Mouse (Mus musculus) adrenal gland, adult (tissue): ENCODE data around the gene Zfp189.
A peak's percentile ranks its signal among the peaks of the same experiment; 100 is the strongest.
"Not testable (repeated sequence)": the region's sequence is repeated elsewhere in the genome, so short reads cannot be mapped to it uniquely, and the experiment has no call there.

Experiments used
- DNase-seq, 2 experiments: peaks; one replicate each; pipeline ENCODE4 v3.0.0; 2022 to 2023; ENCODE audit warnings: low spot score in 1 of 2; ENCODE audit not compliant: inconsistent age in 2 of 2

Gene Zfp189

DNA sequence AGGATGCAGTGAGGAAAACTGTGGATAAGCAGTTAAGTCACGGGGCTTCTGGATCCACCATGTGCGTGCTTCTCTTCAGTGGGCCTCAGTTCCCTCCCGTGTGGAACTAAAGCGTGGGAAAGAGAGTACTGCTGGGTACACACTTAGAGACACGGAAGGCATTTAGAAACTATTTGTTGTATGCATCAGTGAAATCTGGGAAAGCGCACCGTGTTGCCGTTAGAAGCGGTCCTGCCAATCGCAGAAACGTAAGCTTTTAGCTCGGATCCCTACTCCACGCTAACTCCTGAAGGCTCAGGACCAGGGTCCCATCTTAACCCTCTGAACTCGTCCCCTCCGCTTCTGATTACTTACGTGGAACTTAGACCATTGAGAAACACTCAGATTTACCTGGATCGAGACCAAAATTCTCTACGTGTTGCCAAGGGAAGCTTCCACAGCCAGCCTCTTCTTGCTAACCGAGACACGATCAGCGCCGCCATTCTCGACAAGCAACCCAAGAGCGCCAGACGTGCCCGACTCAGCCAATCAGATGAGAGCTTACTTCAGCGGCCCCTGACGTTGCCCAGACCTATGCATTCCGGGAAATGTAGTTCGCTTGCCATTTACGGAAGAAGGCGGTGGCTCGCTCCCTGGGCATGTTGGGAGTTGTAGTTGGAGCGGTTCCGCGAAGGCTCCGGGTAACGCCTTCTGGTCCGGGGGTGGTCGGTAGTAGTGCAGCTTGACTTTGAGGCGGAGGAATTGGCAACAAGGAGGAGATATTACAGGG, at the start of gene Zfp189, which contains the start of gene Mrpl50:
Gene Zfp189, plus strand, starts transcription at position 605 of the 769 bp plus-strand sequence.
Gene Mrpl50, minus strand, starts transcription at position 522 of the 769 bp plus-strand sequence.
- peak; percentile 95 to 98 for DNase-seq

GRCm38 (mm10) chr4:49473435-49474100, 47.4 kb upstream of the Zfp189 start, which contains the start of gene Acnat1:
Gene Acnat1, minus strand, starts transcription at chr4:49473912.
- DNase-seq: no peak

DNA sequence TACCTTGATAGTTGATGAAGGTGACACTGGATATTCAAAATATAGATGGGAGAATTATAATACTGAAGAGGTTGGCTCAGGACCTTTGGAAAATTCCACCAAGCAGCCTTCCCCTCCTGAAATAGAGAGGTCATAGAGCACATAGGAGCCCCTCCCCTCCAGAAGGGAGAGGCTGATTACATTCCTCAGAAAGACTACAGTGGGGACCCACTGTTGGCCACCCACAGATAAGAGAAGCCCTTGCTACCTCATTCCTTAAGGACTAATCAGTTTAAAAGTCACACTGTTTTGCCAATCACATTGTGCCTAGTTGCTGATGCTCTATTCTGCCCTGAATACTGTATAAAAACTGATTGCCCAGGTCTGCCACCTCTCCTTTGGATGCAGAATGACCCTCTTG, 46.4 kb upstream of the Zfp189 start:
- DNase-seq: no peak

DNA sequence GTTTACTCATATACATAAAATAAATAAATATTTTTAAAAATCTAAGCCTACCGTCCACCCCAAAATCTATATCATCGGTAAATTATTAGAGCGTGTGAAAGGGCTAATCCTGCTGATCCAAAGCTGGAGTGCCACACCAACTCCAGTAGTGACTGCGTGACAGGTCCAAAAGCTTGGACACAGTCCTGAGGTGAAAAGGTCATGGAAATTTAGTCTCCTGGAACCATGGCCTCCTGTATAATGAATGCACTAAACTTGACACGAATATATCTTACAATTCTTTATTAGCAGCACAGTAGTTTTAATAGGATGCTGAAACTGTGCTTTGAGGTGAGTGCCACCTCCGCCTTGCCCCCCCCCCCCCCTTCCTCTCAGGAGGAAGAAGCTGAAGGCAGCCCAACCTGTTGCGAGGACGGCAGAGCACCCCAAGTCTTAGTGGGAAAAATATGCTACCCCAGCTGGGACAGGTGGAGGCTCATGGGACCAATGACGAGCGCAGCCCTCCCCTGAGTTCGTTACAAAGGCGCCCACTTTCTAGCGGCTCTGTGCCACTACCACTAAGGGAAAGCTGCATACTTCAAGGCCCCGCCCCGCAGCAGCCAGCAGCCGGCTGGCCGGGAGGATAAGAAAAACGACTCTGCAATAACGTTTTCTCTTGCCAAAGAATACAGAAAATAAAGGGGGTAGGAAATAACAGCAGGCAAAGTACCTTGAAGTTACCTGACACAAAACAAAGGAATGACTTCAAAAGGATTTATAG, 42.7 kb upstream of the Zfp189 start:
- DNase-seq: peak in 1 of 2 experiments; percentile 35

DNA sequence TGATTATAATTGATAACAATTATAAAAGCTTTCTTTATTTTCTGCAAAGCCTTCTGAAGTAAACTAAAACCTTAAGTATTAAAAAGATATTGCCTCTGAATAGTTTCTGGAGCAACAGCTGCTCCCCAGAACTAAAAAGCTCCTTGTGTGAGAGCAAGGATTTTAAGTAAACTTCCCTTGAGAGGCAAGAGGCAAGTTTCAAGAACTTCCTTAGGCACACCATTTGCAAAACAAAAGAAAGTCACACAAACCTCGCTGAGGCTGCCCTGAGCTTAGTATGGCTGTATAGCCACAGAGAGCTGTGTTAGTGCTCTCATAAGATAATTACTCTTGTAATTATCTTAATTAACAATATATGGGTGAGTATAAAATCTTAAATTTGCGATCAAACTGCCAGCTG, 41.9 kb upstream of the Zfp189 start:
- DNase-seq: not testable (repeated sequence)

DNA sequence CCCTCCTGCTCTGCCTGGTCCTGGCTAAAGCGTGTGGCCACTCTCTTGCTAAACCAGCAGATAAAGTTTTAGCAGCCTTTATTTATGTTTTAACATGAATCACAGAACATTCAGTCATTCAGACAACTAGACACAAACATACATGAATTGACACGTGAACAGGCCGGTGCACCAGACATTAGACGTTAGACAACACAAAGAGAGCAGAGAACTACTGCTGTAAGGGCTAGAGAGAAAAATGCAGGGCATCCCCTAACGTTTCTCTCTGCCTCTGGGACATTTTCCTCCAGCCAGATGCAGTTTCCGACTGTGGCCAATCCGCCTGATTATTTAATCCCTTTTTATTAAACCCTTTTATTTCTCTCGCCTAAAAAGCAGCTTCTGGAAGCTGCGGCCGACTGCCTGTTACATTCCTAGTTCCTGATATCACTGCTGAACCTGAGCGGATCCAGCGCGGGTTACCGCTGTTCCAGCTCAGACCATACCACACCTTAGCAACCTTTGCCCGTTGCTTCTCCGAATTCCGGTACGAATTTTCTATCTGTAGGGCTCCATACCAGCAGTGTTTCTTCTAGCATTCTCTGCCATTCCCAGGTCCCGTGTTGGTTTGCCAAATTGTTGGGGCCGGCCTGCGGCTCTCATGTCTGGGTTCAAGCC, 40.7 kb upstream of the Zfp189 start:
- DNase-seq: no peak

DNA sequence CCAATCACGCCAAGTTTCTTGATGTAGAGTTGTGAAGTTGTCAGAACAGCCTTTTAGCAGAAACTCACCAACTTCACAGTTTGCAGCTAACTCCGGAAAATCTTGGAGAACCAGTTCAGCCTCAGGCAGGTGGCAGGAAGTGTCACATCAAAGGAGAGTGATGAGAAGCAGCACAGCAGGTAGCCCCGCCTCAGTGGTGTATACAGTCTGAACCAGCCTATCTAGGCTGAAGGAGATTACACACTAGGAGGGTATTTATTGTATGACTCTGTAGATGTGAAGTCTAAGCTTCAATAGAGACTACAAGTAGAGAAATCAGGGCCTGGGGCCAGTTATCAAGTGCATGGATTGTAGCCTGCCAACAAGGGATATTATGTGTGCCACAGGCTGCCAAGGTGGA, 40.1 kb upstream of the Zfp189 start:
- DNase-seq: no peak

GRCm38 (mm10) chr4:49485442-49485841, 35.5 kb upstream of the Zfp189 start:
- DNase-seq: no peak

- DNase-seq: not testable (repeated sequence)
These were observed 34.9 kb upstream of the Zfp189 start for GRCm38 (mm10) chr4:49485934-49486650.

GRCm38 (mm10) chr4:49503563-49503962, 17.4 kb upstream of the Zfp189 start:
- DNase-seq: no peak

GRCm38 (mm10) chr4:49506386-49506785, 14.6 kb upstream of the Zfp189 start, which contains the start of gene Baat:
Gene Baat, minus strand, starts transcription at chr4:49506557.
- DNase-seq: peak in 1 of 2 experiments; percentile 44

- DNase-seq: no peak
These were observed 11.8 kb upstream of the Zfp189 start for GRCm38 (mm10) chr4:49509183-49509582.

GRCm38 (mm10) chr4:49510236-49510835, 10.6 kb upstream of the Zfp189 start:
- not testable (repeated sequence) for DNase-seq

GRCm38 (mm10) chr4:49512636-49513035, 8.3 kb upstream of the Zfp189 start:
- DNase-seq: no peak

DNA sequence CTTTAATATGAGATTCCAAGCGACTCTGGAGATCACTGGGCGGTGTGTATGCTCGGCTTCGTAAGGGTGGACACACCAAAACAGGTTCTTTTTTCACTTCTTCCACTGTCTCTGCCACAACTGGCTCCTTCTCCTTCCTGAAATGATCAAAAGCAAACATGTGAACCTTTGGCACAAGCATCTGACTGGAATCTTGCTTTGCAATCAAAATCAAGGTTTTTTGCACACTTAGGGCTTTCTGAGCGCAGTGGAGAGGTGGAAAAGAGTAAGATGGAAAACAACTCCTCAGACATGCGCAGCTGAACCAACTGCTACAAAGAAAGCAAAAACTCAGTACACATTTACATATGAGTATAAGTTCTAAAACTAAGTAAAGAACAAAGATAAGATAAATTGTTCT, 6.5 kb upstream of the Zfp189 start:
- DNase-seq: no peak

DNA sequence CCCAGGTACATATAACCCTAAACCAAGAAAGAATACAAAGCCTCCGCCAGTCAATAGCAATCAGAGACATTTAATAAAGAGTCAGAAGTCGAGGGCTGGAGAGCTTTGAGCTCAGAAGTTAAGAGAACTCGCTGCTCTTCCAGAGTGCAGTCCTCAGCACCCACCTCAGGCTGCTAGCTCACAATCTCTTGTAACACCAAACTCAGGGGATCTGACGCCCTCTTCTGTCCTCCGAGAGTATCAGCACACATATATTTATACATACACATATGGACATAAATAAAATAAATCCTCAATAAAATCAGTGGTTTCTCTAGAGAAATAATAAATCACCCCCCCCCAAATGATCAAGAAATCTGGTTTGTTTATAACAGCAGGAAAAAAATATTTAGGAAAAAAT, 1.5 kb upstream of the Zfp189 start:
- DNase-seq: no peak

GRCm38 (mm10) chr4:49521346-49521745, 370 bp downstream of the Zfp189 start:
- DNase-seq: no peak

DNA sequence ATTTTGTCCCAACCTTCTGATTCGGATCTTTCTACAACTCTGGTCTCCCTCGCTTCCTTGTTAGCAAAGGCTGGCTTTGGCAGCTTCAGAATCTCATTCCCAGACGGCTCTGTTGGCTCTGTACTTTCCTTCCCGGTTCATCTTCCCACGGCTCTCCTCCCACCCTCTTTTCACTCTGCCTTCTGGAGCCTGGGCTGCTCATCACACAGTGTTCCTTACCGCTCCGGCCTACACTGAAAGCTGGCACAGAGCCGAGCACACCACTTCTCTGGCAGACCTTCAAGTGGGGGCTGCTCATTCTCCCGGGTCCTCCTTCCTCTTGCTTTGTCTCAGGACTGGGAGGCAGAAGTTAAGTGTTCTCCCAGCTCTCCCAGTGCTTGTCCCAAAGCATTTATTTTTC, 1.6 kb downstream of the Zfp189 start:
- peak; percentile 11 to 32 for DNase-seq

- no peak for DNase-seq
These were observed 14.1 kb downstream of the Zfp189 start for GRCm38 (mm10) chr4:49535036-49535435.
